Mouse (Mus musculus) CH12F3 (cell line): Measurements from ENCODE around the gene Zcchc14.
"Not testable (repeated sequence)": the region's sequence is repeated elsewhere in the genome, so short reads cannot be mapped to it uniquely, and the experiment has no call there.

Experiments
- in situ Hi-C: fragments of 300-500 bp; cut with MboI; formaldehyde crosslinking; loops from 2 replicates; pipeline ENCODE4 v1.14.3; 2020; ENCODE audit warnings: low sequenced_read_pairs

Gene Zcchc14

DNA sequence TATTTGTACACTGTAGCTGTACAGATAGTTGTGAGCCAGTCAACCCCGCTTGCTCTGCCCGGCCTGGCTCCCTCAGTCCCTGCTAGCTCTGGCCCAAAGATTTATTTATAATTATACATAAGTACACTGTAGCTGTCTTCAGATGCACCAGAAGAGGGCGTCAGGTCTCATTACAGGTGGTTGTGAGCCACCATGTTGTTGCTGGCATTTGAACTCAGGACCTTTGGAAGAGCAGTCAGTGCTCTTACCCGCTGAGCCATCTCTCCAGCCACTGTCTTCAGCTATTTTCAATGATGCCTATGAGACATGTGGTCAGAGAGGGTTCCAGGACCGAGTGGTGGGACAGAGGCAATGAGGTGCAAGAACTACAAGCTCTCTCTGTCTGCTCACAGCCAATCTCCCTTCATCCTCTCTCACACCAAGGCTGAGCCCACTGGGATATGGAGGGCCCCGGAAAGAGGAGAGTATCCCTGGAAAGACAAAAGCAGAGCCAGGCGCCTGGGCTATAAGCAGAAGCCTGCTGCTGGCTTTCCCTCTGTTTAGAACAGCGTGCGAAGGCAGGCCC is 15.3 kb upstream of the Zcchc14 start:
- in situ Hi-C loops: not testable (repeated sequence)

DNA sequence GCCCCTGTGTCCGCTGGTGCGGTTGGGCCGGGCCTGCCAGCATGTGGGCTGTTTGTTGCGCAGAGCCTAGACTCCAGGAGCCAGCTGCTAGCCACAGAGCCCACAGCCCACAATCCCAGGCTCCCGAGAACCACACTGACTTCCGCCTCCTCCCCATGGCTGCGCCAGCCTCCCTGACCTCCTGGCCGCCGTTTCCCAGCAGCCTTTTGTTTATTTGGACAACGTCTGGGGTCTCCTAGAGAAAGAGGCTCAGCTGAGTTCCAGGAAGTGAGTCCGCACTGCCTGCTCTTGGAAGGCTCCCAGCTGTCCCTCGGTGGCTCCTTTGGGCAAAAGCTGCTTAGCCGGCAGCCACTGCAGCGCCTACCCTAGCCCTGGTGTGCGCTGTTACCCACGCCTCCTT is 12.6 kb upstream of the Zcchc14 start:
- in situ Hi-C loops: no loop called here

DNA sequence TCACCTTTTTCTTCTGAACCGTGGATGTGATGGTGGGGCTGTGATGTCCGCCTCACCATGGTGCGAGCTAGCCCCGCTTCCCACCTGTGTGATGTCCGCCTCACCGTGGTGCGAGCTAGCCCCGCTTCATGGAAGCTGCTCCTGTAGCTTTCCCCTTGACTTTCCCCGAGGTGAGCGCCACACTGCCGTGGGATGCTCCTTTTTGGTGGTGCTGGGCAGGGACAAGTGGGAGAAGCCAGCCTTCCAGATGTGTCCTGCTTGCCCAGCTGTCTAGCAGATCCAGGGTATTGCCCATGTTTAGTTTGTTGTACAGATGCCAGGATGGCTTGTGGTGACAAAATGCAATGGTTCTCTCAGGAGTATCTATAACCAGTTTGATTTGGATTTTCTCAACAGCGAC is 10.4 kb upstream of the Zcchc14 start:
- in situ Hi-C loops: no loop called here

DNA sequence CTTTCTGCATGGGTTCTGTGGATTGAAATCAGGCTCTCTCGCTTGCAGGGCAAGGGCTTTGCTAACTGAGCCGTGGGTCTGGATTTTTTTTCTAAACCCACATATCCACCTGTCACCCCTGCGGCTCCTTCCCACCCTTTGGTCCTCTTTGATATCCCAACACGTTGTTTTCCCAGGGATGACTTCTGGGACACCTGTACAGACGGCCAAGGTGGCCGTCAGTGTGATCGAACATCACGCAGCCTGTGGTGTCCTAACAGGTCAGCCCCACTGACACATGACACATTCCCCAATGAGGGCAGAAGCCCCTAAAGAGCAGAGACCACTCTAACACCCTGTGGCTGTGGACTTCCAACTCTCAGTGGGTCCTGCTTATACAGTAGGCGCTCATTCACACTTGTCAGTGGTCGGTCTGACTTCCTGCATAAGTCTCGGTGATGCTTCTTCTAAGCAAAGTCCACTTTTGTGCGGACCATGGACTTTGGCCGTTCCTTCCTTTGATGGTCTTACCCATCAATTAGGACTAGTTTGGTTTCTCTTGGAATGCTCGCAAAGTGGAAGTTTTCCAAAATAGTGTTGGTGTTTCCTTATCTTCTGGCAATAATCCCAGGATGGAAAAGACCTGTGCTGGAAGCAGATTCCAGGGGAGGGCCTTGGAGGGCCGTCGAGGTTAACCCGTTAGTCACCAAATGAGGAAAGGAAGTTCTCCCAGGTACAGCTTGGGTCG is 9.1 kb upstream of the Zcchc14 start:
- in situ Hi-C loops: no loop called here

DNA sequence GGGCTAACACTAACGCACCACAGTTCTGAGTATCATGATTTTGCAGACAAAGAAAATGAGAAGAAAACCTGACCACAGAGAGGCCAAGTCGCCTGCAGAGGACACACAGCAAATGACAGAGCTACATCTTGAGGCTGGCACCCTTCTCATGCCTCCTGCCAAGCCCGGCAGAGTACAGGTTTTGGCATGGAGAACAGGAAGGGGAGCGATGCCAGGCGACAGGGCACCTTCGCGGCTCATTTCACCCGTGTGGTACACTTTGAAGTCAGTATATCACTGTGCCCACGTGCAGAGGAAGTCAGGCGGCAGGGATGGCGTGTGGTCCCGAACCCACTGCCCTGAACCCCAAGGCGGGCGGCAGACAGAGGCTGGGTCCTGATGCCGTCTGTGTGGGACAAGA is 7.9 kb upstream of the Zcchc14 start:
- in situ Hi-C loops: no loop called here

DNA sequence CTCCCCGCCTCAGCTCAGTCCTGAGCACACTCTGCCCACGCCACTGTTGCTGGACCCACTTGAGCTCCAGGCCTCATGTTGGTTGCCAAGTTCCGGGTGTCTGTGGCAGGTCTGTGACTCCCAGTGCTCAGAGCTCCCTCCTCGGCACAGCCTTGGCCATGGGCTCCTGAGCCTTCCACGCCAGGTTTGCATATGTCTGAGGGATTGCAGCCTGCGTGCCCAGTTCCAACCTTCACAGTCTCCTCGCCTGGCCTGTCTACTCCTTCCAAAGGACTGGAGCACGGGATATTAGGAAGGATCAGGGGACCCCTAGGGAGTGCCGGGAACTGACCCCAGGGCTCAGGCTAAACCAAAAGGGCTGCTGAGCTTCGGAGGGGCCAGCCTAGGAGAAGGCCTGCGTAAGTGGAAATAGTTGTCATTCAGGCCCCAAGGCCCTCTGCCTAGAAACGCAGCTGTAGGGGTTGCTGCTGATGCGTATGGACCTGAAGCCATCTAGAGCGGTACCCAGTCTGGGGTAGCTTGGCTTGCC is 2.3 kb upstream of the Zcchc14 start:
- in situ Hi-C loops: no loop called here

DNA sequence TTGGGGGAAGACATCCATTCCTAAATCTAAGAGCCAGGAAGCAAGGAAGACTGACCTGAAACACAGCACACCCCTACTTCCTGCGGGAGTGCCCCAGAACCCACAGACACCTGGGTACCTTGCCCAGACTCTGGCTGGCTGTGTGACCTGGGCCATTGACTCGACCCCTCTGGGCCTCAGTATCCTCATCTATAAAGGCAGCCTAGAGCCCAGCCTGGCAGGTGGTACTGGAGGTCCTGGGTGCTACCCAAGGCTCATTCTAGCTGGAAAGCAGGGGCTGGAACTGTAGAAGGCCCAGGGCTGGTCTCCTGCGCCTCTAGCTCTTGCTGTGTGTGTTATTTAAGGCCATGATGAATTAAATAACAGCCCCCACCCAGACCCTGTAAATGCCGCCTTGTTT is 1.4 kb upstream of the Zcchc14 start:
- in situ Hi-C loops: no loop called here

DNA sequence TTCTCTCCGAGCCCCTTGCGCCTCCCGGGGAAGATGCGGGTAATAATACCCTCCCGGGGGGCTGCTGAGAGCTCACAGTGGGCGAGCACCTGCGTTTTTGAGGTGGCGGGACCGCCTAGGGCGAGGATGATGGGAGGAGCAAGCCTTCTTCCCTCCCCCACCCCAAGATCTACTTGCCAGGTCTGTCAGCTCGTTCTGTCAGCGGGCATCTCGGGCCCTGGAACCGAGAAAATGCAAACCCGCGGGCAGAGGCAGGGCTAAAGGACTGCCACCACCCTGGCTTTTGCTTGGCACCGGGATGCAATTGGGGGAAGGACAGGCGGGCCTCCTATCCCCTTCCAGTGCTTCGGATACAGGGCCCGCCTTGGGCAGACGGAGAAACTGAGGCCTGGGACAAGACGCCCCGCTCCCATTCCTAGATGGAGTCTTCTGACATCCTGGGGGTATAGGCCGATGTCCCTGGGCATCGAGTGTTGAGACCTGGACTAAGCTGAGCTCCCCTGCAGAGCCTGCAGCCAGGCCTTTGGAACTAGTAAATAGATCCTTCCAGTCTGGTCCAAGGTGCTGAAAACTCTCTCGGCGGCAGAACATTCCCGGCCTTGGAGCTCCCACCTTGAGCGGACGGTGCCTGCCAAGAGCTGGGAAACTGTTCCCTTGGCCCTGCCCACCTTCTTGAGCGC is 779 bp upstream of the Zcchc14 start:
- in situ Hi-C loops: no loop called here

DNA sequence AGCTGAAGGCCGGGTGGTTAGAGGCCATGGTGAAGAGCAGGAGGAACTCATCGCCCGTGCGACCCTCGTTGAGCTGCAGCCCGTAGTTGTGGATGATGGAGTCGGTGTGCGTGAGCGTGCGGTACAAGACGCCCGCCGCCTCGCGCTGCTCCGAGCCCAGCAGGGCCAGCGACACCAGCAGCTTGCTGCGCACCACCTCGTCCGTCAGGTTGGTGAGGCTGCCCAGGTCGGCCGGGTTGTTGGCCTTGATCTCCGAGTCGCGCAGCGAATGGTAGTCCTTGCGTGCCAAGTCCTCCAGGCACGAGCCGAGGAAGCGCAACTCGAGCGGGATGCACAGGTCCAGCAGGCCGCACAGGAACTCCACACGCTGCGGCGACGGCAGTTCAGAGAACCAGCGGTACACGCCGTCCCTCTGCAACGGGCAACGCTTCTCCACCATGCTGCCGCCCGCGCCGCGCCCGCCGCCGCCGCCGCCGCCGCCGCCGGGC is 783 bp downstream of the Zcchc14 start:
- in situ Hi-C loops: no loop called here

DNA sequence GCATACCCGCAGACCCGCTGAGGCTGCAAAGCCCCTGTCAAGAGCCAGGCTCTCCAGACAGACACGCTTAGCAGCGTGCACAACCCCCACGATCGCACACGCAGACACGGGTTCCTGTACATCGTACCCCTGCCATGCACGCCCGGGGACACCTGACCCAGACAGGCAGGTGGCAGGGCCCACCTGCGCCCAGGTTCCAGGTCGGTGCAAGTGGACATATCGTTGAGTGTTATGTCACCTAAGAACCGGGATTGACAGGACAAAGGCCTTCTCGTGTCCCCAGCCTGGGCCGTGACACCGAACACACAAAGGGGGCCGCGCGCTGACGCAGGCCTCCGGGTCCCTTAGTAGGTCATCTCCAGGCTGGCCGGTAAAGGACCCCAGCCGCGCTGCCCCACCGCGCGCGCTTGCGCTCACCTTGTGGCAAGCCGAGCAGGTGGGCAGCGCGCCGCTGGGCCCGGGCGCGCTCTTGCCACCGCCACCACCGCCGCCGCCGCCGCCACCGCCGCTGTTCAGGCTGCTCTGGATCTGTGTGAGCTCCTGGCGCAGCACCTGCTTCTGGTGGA is 1.3 kb downstream of the Zcchc14 start:
- in situ Hi-C loops: no loop called here

DNA sequence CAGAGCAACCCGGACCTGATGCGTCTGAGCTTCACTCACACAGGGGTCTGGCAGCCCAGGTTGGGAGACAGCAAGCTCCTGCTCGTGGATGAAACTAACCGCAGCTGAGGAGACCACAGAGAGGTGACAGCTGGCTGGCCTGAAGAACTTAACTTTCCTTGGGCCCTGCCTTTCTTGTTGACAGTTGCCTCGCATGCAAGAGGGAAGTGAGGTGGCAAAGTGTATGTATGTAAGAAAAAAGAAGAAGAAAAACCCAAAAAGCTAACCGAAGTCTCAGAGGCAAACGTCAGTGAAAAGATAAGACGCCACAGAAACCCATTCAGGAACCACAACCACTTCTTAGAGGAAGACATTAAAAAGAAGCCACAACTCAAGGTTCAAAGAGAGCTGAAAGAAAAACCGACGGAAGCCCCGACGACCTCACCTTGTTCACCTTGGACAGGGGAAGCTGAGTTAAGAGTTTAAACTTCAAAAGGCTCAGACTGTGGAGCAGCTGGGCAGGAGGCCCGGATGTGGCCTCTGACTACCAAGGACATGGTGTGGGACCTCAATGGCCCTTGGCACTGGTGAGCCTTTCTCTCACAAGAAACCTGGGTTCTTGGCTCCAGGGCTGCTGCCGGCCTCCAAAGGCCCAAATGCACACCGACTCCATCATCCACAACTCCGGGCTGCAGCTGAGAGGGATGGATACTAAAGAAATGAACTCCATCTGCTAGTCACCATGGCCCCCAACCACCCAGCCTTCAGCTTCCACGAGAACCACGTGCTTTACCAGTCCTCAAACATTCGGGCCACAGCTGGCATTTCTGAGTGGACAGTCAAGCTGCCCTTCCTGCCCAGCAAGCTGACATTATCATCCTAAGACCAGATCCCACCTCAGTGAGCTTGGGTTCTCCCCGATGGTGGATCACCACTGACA is 2.1 kb downstream of the Zcchc14 start:
- in situ Hi-C loops: no loop called here

DNA sequence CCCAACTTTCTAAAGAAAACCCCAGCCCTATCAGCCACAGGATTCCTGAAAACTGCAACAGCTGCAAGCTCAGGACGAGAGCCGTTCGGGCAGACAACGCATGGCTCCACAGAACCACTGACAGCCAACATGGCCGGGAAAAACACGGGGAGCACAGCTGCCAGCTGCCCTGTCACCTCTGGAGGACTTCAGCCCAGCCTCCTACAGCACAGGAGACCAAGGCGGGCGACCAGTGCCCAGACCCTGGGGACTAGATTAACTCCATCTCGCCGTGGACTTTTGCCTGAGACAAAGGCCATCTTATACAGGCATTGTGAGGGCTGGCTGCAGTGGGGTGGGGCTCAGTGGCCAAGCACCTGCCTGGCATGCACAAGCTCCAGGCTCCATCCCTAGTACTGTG is 2.8 kb downstream of the Zcchc14 start:
- in situ Hi-C loops: no loop called here

DNA sequence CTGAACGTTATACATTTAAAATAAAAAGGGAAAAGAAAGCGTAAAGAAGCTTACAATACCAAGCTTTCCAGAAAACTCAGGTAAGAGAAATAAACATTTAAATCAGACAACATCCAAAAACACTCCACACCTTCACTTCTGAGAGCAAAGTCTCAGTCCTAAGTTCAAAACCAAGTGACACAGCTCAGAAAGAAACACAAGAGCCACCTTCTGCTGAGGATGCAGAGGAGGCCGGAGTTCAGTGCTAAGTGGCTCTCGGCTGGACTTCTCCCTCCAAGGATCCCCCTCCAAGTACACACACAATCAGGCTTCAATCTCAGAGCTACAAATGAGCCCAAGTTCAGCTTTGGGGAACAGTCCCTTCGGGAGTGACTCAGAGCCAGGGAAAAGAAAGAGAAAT is 3.3 kb downstream of the Zcchc14 start:
- in situ Hi-C loops: no loop called here

DNA sequence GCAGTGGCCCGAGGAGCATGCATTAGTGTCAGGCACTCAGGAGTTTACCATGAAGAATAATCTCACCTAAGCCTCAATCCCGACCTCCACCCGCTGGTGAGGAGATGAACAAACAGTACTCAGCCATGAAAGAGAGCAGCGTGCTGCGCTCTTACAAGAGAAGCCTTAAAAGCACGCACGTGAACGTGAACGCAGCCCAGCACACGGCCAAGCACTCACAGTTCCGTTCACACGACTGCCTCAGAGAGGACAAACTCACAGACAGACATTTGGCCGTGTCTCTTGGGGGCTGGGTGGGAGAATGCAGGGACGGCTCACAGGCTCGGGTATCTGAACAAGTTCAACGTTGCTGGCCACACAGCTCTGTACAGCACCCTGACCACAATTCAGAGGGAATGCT is 4.2 kb downstream of the Zcchc14 start:
- in situ Hi-C loops: no loop called here

DNA sequence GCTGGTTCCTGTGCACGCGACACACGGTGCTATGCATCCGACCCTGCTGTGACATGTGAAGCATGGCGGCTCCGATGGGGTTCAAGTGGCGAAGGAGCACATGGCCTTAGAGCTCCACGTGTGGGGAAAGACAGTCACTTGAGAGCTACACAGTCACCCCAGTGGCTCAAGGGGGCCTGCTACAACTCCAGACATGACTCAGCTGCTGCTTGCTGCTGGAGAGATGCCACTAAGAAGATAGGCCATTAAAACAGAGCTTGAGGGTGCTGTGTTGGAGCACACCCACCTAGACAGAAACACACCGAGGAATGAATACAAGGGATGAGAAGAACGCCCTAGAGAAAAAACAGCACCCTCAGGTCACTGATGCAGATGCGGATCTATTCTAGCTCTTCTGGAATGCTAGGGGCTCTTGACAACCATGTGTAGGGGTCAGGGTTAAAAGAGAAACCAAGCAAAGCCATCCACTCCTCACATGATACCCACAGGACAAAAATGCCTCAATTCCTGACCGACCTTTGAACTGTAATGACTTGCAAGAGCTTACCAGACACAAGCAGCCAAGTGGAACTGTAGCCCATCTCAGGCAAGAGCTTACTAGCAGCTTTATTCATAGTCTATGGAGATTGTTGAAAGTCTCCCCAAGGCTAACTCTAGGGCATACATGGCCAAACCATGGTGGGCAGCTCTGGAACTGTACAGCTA is 5.0 kb downstream of the Zcchc14 start:
- in situ Hi-C loops: no loop called here

DNA sequence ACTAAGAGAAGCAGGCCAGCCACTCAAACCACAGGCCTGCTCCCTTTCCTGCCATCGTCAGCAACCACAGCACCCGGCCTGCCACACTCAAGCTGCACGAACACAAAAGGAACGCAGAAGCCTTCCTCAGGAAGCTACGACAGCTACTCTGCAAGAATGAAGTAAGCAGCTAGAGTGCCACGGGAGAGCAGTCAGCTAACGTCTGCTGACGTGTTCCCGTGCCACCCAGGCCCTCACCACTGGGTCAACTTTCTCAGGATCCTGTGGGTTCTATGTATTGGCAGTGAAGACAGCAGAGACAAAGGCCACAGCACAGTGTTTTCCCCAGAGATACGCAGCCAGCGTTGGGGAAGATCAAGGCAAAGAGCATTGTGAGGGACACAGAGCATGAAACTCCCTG is 9.3 kb downstream of the Zcchc14 start:
- in situ Hi-C loops: no loop called here

DNA sequence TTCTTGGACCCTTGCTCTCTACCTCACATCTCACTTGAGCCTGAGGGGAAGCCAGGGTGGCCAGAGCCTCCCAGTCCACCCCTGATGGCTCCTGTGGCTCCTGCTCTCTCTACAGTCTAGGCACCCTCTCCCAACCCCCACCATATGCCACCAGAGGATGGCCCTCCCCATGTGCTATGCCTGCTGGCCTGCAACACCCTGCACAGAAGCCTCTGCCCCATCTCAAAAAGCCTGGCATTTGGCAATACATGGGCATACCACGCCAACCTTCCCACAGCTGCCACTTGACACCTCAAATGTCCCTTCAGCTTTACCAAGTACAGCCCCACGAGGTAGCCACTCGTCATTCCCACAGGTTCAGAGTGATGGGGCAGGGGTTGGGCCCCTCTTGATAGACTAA is 9.9 kb downstream of the Zcchc14 start:
- in situ Hi-C loops: no loop called here

DNA sequence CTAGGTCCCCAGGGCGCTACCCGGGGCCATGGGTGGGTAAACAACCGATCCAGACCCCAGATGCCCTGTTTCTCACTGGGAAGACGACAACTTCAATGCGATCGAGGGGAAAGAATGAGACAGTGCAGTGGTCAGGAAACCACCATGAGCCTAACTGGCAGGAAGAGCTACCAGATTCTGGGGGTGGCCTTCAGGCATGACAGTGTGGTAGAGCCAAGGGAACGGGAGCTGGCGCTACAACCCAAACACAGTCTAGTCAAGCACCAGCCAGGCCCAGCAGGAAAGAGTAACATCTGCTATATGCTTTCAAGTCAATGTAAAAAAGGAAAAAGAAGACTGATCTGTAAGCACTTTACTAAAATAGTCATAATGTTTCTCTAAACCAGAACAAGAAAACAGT is 16.5 kb downstream of the Zcchc14 start:
- in situ Hi-C loops: no loop called here

DNA sequence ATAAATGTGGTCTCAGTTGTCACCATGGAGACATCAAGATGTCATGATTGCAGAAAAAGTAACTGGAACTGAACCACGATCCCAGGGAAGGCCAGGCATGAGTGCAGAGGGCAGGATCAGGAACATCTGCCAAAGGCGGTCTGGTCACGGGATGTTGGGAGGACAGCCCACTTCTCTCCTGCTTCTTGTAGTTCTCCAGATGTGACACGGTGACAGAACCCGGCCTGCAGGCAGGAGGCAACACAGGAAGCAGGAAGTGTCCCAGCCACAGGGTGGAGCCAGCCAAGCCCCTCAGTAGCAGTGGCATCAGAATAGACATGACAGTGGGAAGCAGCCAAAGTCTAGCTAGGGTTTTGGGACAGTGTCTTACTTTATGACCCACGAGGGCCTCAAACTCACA is 17.2 kb downstream of the Zcchc14 start:
- in situ Hi-C loops: no loop called here

DNA sequence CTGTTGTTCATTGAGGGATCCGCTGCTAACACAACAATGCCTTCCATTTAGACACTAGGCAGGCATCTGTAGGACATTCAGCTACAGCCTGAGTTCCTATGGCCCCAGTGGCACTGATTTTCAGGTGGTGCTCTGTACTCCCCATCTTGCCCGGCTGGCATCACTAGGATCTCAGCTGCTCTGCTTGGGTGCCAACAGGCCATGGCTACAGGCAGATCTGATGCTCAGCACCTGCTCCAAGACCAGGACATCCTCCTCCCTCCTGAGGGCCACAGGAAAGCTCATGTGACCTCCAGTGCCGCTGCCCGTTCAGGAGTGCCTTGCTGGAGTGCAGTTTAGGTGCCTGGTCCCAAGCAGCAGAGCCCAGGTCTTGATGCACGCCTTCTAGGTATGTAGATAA is 20.3 kb downstream of the Zcchc14 start:
- in situ Hi-C loops: no loop called here
